In genomic region chr9:29012541-29012940, GRCm38 (mm10) we compare ENCODE assay signal across 35 mouse cellular contexts.
"Had no signal": no experiment of that assay in that cellular context is flagged by ENCODE, and none has a peak within 500 bp of the region (broad histone marks: within the 10 kb centered on the region; RNA-seq: fewer than 3 reads in every experiment).

No protein-coding gene starts in this region.

- DNase-seq: heart, postnatal 10 days; heart, postnatal 14 days; heart, postnatal 36 days; heart, postnatal 4 days; kidney, adult 11 months; kidney, adult 18-20 months; kidney, adult 2 months; kidney, adult 8-10 months; kidney, adult 9 months; kidney, postnatal 10 days; kidney, postnatal 14 days; kidney, postnatal 25 days; kidney, postnatal 36 days; kidney, postnatal 4 days; layer of hippocampus, adult 9-11 months; layer of hippocampus, postnatal 36 days had no signal

- H3K27me3 ChIP-seq: heart, embryonic 12.5 days; heart, embryonic 13.5 days; heart, embryonic 15.5 days; hindbrain, embryonic 12.5 days; hindbrain, embryonic 13.5 days; hindbrain, embryonic 15.5 days; intestine, embryonic 15.5 days; kidney, embryonic 15.5 days had no signal

- H3K4me2 ChIP-seq: heart, embryonic 11.5 days; heart, embryonic 12.5 days; heart, embryonic 13.5 days; heart, embryonic 15.5 days; hindbrain, embryonic 12.5 days; hindbrain, embryonic 13.5 days; hindbrain, embryonic 14.5 days; hindbrain, embryonic 15.5 days; intestine, embryonic 15.5 days; kidney, embryonic 15.5 days had no signal

- H3K27ac ChIP-seq: heart, embryonic 10.5 days; heart, embryonic 13.5 days; heart, embryonic 15.5 days; hindbrain, embryonic 10.5 days; hindbrain, embryonic 12.5 days; hindbrain, embryonic 13.5 days; hindbrain, embryonic 14.5 days; hindbrain, embryonic 15.5 days; hindbrain, postnatal 0 days; intestine, embryonic 15.5 days; kidney, embryonic 15.5 days; kidney, postnatal 0 days; layer of hippocampus, adult 2 months had no signal

- H3K9me3 ChIP-seq: heart, embryonic 10.5 days; heart, embryonic 12.5 days; heart, embryonic 13.5 days; heart, embryonic 15.5 days; hindbrain, embryonic 10.5 days; hindbrain, embryonic 12.5 days; hindbrain, embryonic 13.5 days; hindbrain, embryonic 15.5 days; intestine, embryonic 15.5 days; kidney, embryonic 15.5 days had no signal

- H3K9ac ChIP-seq: heart, embryonic 12.5 days; heart, embryonic 13.5 days; heart, embryonic 15.5 days; hindbrain, embryonic 12.5 days; hindbrain, embryonic 13.5 days; hindbrain, embryonic 14.5 days; hindbrain, embryonic 15.5 days; intestine, embryonic 15.5 days; kidney, embryonic 15.5 days had no signal

- H3K36me3 ChIP-seq: heart, embryonic 10.5 days; heart, embryonic 12.5 days; heart, embryonic 13.5 days; heart, embryonic 15.5 days; hindbrain, embryonic 10.5 days; hindbrain, embryonic 12.5 days; hindbrain, embryonic 15.5 days; intestine, embryonic 15.5 days; kidney, embryonic 15.5 days had no signal

- ATAC-seq: hindbrain, embryonic 16.5 days; hindbrain, postnatal 0 days; inflammation-experienced regulatory T-cells, adult 6 months; intestine, embryonic 15.5 days; intestine, embryonic 16.5 days; intestine, postnatal 0 days had no signal

- H3K4me3 ChIP-seq: heart, embryonic 10.5 days; heart, embryonic 12.5 days; heart, embryonic 13.5 days; heart, embryonic 15.5 days; hindbrain, embryonic 10.5 days; hindbrain, embryonic 12.5 days; hindbrain, embryonic 13.5 days; hindbrain, embryonic 15.5 days; intestine, embryonic 15.5 days; kidney, embryonic 15.5 days; layer of hippocampus, adult 2 months had no signal

- H3K4me1 ChIP-seq: hindbrain, embryonic 15.5 days; intestine, embryonic 15.5 days; kidney, embryonic 15.5 days had no signal
